Mouse (Mus musculus) megakaryocyte-erythroid progenitor cell, adult 5-6 weeks (primary cell): ENCODE measurements around the gene Exoc2. TPM values are rescaled to one million over a fixed set of nuclear protein-coding genes. Genes with fewer than 3 reads are reported as not detected.

Source experiments
- ATAC-seq: replicated peaks from 2 replicates; pipeline ENCODE4 v1.8.0; 2016; ENCODE audit warnings: mild to moderate bottlenecking, inconsistent platforms; ENCODE audit not compliant: severe bottlenecking, poor library complexity, low FRiP score, low TSS enrichment
- total RNA-seq, 2 experiments: library from RNA; stranded (forward) in 1 of 2; stranded (reverse) in 1 of 2; fragments of 200-1000, 215-1000 nt in 1 of 2; fragments of >200 nt in 1 of 2; fragmentation: Nextera tagmentation in 1 of 2; gene quantifications; 2 replicates each; pipeline ENCODE4 v1.2.3; 2014 to 2017

Gene Exoc2
- total RNA-seq, 2 experiments from 2014 or later = 24.5 to 28.3 TPM

DNA sequence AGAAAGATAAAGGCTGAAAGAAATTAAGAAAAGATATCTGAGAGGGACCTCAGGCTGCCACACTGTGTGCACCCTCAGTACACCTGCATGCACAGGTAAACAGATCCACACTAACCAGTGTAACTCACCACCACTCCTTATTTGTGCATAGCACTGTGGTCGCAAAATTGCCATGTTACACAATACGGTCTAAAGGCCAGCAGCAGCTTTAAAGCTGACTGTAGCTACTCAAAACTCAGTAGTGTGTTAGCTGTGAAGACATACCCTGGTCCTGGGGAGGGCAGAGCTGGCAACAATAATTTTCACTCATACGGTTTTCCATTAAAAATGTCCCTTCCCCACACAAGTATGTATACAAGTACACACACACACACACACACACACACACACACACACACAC is 133.2 kb downstream of the Exoc2 start:
- ATAC-seq = no peak

GRCm38 (mm10) chr13:30836342-30836741 is 137.6 kb downstream of the Exoc2 start:
- ATAC-seq = no peak

- peak; percentile 56 for ATAC-seq
Measured at GRCm38 (mm10) chr13:30834859-30835258, 139.0 kb downstream of the Exoc2 start.

GRCm38 (mm10) chr13:30834349-30834748 is 139.5 kb downstream of the Exoc2 start:
- ATAC-seq = peak; percentile 77

GRCm38 (mm10) chr13:30833476-30834149 is 140.3 kb downstream of the Exoc2 start:
- peak; percentile 27; the same call in 1 of the 2 replicates for ATAC-seq

DNA sequence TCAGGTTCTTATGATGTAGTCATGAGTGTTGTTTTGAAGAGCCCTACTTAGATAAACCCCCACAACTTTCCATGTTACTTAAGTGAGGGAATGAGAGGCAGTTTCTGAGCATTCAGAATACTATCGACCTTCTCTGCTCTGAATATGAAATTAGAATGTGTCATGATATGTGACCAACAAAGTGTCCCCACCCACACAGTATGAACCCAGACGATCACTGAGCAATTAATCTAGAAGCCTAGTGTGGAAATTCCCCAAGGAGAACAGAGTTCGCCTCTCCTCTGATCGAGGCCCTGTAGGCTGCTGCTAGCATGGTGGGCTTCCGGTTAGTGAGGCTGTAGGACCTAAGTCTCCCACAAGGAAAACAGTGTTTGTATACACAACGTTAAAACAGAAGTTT is 142.5 kb downstream of the Exoc2 start:
- no peak for ATAC-seq

- ATAC-seq = no peak
Measured at GRCm38 (mm10) chr13:30826511-30826910, 147.4 kb downstream of the Exoc2 start.

GRCm38 (mm10) chr13:30824903-30825302 is 149.0 kb downstream of the Exoc2 start:
- ATAC-seq = no peak

DNA sequence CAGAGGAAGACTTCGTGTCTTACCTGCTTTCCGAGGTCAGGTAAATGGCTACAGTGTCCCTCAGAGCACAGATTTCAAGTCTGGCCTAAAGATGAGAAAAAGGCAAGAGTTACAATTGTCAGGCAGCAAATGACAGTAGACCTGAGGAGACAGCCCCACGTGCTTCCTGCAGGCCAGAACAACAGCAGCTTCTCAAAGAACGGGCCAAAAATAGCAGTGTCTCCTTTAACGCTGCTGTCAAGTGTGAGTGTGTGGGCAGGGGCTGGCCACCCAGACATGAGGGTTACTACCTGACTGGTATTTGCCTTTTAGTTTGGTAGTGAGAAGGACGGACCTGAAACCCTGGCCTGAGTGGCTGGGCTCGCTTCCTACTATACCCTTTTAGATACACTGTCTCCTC is 153.3 kb downstream of the Exoc2 start:
- ATAC-seq = no peak

GRCm38 (mm10) chr13:30819891-30820290 is 154.0 kb downstream of the Exoc2 start:
- ATAC-seq = no peak

DNA sequence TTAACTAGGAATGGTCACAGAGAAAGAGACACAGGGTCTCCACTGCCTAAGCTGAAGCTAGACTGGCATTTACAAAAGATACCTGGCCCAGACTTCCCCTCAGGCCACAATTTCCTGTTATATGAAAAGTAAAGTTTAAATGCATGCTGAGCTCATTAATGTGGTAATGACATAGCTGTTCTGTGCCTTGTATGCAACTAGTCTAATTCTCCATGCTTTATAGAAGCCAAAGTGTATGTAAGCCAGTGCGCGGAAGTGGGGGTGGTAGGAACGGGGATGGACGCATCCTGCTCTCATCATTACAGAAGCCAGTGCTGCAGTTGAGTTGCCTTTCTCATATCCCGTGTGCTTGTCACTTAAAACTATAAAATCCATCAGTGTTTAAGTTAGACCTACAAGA is 156.5 kb downstream of the Exoc2 start:
- no peak for ATAC-seq

DNA sequence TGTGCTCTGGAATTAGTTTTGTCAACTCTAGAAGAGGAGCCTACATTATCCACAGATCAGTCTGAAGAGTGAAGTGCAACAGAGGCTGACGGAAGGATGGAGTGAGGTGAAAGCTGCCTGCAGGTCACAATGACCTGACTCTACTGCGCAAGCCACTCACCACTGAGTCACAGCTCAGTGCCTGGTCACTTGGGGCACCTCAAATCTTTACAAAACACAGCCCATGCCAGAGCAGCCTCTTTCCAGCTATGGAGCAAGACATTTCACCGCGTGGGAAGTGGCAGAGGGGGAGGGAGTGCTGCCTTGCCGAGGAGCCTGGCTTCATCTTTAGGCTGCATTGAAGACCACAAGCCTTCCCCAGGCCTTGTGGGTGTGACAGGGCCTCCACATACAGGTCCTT is 159.6 kb downstream of the Exoc2 start:
- ATAC-seq = no peak

DNA sequence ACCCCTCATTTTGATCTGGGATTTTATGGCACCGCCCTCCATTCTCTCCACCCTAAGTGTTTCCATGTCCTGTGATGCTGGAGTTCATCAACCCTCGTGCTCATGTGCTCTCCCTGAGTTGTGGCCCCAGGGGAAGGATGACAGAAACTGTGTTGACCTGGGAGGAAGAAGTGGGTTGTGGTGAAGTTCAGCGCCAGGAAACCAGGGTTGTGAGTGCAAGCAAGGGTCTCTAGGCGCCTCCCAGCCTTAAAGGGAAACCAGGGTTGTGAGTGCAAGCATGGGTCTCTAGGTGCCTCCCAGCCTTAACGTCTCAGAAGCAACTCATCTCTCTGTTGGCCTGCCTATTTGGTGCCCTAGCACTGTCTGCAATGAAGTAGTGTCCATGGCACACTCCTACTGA is 160.4 kb downstream of the Exoc2 start:
- no peak for ATAC-seq

GRCm38 (mm10) chr13:30809240-30809639 is 164.7 kb downstream of the Exoc2 start:
- ATAC-seq = no peak

GRCm38 (mm10) chr13:30802336-30802955 is 171.4 kb downstream of the Exoc2 start:
- no peak for ATAC-seq

GRCm38 (mm10) chr13:30801886-30802285 is 172.0 kb downstream of the Exoc2 start:
- no peak for ATAC-seq

- no peak for ATAC-seq
Measured at GRCm38 (mm10) chr13:30795960-30796359, 177.9 kb downstream of the Exoc2 start.

- ATAC-seq = no peak
Measured at GRCm38 (mm10) chr13:30793616-30794015, 180.3 kb downstream of the Exoc2 start.

DNA sequence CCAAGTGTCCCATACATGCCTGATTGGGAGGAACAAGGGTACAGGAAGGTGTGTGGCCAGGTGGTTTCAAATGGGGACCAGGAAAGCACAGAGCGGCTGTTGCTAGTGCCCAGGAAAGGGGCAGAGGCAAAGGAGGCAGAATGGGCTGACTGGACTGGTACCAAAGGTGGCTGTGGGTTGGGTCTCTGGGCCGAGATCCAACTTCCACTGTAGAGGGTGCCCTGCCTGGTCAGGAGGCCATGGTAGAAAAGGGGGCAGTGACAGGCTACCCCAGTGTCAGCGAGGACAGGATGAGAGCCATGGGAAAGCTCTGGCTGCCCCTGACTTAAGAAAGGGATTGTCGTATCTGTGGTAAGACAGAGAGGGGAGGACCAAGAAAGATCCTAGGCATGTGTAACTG is 180.7 kb downstream of the Exoc2 start:
- ATAC-seq = no peak

- no peak for ATAC-seq
Measured at GRCm38 (mm10) chr13:30792741-30793140, 181.2 kb downstream of the Exoc2 start.

GRCm38 (mm10) chr13:30792308-30792707 is 181.6 kb downstream of the Exoc2 start:
- ATAC-seq = no peak
